Mouse (Mus musculus) liver, postnatal 0 days (tissue): ENCODE data around the gene Tspyl1. TPM values are rescaled to one million over a fixed set of nuclear protein-coding genes. Genes with fewer than 3 reads are reported as not detected.
"Not testable (repeated sequence)": the region's sequence is repeated elsewhere in the genome, so short reads cannot be mapped to it uniquely, and the experiment has no call there.

ENCODE experiments used
- ATAC-seq: fragments of 200-750 bp; cut with Nextera tagmentation; 2 replicates; pipeline ENCODE4 v1.8.0; 2017; ENCODE audit warnings: mild to moderate bottlenecking, moderate library complexity
- DNase-seq: peaks from one replicate; pipeline ENCODE4 v3.0.0-alpha.2; 2016
- H3K27ac ChIP-seq: fragments of 300-500 bp; sonication (generic); 2 replicates; pipeline ENCODE4 v1.5.1; 2014; ENCODE audit warnings: antibody characterized with exemption, moderate library complexity, mild to moderate bottlenecking, low read depth
- H3K27me3 ChIP-seq: fragments of 300-500 bp; sonication (generic); 2 replicates; pipeline ENCODE4 v1.6.1; 2014; ENCODE audit warnings: low read length, control low read depth, mixed read lengths; ENCODE audit not compliant: insufficient read depth
- H3K36me3 ChIP-seq: fragments of 300-500 bp; sonication (generic); replicated peaks from 2 replicates; pipeline ENCODE4 v1.6.1; 2014; ENCODE audit warnings: mild to moderate bottlenecking, control low read depth, low read length, moderate library complexity, mixed read lengths; ENCODE audit not compliant: insufficient read depth
- H3K4me1 ChIP-seq: fragments of 300-500 bp; sonication (generic); 2 replicates; pipeline ENCODE4 v1.6.1; 2014; ENCODE audit warnings: antibody characterized with exemption, mild to moderate bottlenecking, control low read depth; ENCODE audit not compliant: insufficient read depth
- H3K4me2 ChIP-seq: fragments of 300-500 bp; sonication (generic); 2 replicates; pipeline ENCODE4 v1.6.1; 2014; ENCODE audit warnings: low read depth, mild to moderate bottlenecking, low read length, moderate library complexity, mixed read lengths
- H3K4me3 ChIP-seq: fragments of 300-500 bp; sonication (generic); 2 replicates; pipeline ENCODE4 v1.5.1; 2014; ENCODE audit warnings: low read depth, low read length
- H3K9ac ChIP-seq: fragments of 300-500 bp; sonication (generic); replicated peaks from 2 replicates; pipeline ENCODE4 v1.6.1; 2014; ENCODE audit warnings: mild to moderate bottlenecking, moderate library complexity
- H3K9me3 ChIP-seq: fragments of 300-500 bp; sonication (generic); 2 replicates; pipeline ENCODE4 v1.6.1; 2016; ENCODE audit warnings: mild to moderate bottlenecking, control low read depth, low read length, mixed read lengths
- CTCF ChIP-seq: sonication (generic); IDR thresholded peaks from 2 replicates; pipeline ENCODE4 v1.5.1; 2016; ENCODE audit warnings: antibody characterized with exemption, low read depth
- EP300 ChIP-seq: IDR thresholded peaks from 2 replicates; pipeline ENCODE4 v1.6.1; 2016; ENCODE audit warnings: antibody characterized with exemption, low read depth, mild to moderate bottlenecking
- WGBS: fragments of 180-500 bp; shearing (Covaris S2); extraction: QIAGEN DNeasy Blood & Tissue Kit; methylation state at CpG from one replicate; pipeline ENCODE4 v1.1.7; 2014; ENCODE audit not compliant: insufficient replicate concordance; 5-methylcytosine and 5-hydroxymethylcytosine counted together
- polyA plus RNA-seq: library from polyadenylated mRNA; unstranded; fragments of >200 nt; fragmentation: Nextera tagmentation; extraction: Ambion mirVana; gene quantifications from 2 replicates; pipeline ENCODE4 v1.2.1, GENCODE M21; 2015

Gene Tspyl1
- polyA plus RNA-seq, 1 experiment from 2014 or later = 20.7 TPM

GRCm38 (mm10) chr10:34244745-34245144 lies 37.2 kb upstream of the Tspyl1 start:
- 44% methylated on average over 5 of the region's 5 CpGs for WGBS
- Histone ChIP-seq H3K27me3 (no peaks in the 10 kb centered on the region), H3K9ac (no peak overlapping the region), H3K4me2 (no peak overlapping the region), H3K27ac (no peak overlapping the region), H3K36me3 (no peaks in the 10 kb centered on the region), H3K4me1 (0 out of 2 replicates have a peak, but pooled peaks cover 4% of the 10 kb centered on the region), H3K4me3 (no peak overlapping the region), H3K9me3 (no peaks in the 10 kb centered on the region)
- no peak for TF ChIP-seq CTCF
- no peak for TF ChIP-seq EP300
- ATAC-seq (peak; percentile 67), DNase-seq (no peak)

- no peak for TF ChIP-seq CTCF
- no peak for TF ChIP-seq EP300
- Histone ChIP-seq H3K4me1 (0 out of 2 replicates have a peak, but pooled peaks cover 4% of the 10 kb centered on the region), H3K9me3 (no peaks in the 10 kb centered on the region), H3K4me3 (no peak overlapping the region), H3K27ac (no peak overlapping the region), H3K4me2 (no peak overlapping the region), H3K9ac (no peak overlapping the region), H3K36me3 (no peaks in the 10 kb centered on the region), H3K27me3 (no peaks in the 10 kb centered on the region)
- DNase-seq = no peak
- WGBS = 58% methylated on average over 2 of the region's 2 CpGs
- no peak for ATAC-seq
These were observed 35.9 kb upstream of the Tspyl1 start for GRCm38 (mm10) chr10:34246106-34246505.

- ATAC-seq (no peak), DNase-seq (no peak)
- Histone ChIP-seq H3K9me3 (no peaks in the 10 kb centered on the region), H3K36me3 (no peaks in the 10 kb centered on the region), H3K4me2 (no peak overlapping the region), H3K9ac (no peak overlapping the region), H3K4me1 (0 out of 2 replicates have a peak, but pooled peaks cover 4% of the 10 kb centered on the region), H3K4me3 (no peak overlapping the region), H3K27ac (no peak overlapping the region), H3K27me3 (no peaks in the 10 kb centered on the region)
- WGBS = 47% methylated on average over 3 of the region's 3 CpGs
- TF ChIP-seq CTCF = no peak
These were observed 34.2 kb upstream of the Tspyl1 start for GRCm38 (mm10) chr10:34247757-34248156.

GRCm38 (mm10) chr10:34249594-34249993 lies 32.4 kb upstream of the Tspyl1 start:
- TF ChIP-seq EP300 (no peak), CTCF (no peak)
- H3K9ac ChIP-seq = no peak overlapping the region
- no peaks in the 10 kb centered on the region for H3K9me3 ChIP-seq
- H3K4me1 ChIP-seq = 0 out of 2 replicates have a peak, but pooled peaks cover 4% of the 10 kb centered on the region
- ATAC-seq (no peak; the same call in 1 of the 2 replicates), DNase-seq (no peak)
- H3K27me3 ChIP-seq = no peaks in the 10 kb centered on the region
- no peaks in the 10 kb centered on the region for H3K36me3 ChIP-seq
- no peak overlapping the region for H3K27ac ChIP-seq
- H3K4me3 ChIP-seq = no peak overlapping the region
- 14% methylated on average over 2 of the region's 2 CpGs for WGBS
- H3K4me2 ChIP-seq = no peak overlapping the region

- H3K9me3 ChIP-seq, H3K4me3 ChIP-seq, H3K4me1 ChIP-seq, H3K27me3 ChIP-seq, H3K36me3 ChIP-seq, ATAC-seq, DNase-seq, H3K9ac ChIP-seq, H3K4me2 ChIP-seq, H3K27ac ChIP-seq: not testable (repeated sequence)
- WGBS = 83% methylated on average over 9 of the region's 9 CpGs
These were observed 29.2 kb upstream of the Tspyl1 start for GRCm38 (mm10) chr10:34252833-34253232.

- Histone ChIP-seq H3K9ac (no peak overlapping the region), H3K27ac (no peak overlapping the region), H3K9me3 (no peaks in the 10 kb centered on the region), H3K36me3 (no peaks in the 10 kb centered on the region), H3K4me2 (no peak overlapping the region), H3K4me3 (no peak overlapping the region), H3K27me3 (no peaks in the 10 kb centered on the region), H3K4me1 (no peaks in the 10 kb centered on the region)
- WGBS = 78% methylated on average over 4 of the region's 4 CpGs
- ATAC-seq (no peak), DNase-seq (no peak)
- TF ChIP-seq EP300 (no peak), CTCF (no peak)
These were observed 16.9 kb upstream of the Tspyl1 start for GRCm38 (mm10) chr10:34265106-34265505.
